Mouse (Mus musculus): ENCODE measurements around the gene Capn3. TPM values are rescaled to one million over a fixed set of nuclear protein-coding genes. Genes with fewer than 3 reads are reported as not detected.

Capn3 gene
- polyA plus RNA-seq, 2 experiments: 2.5 to 3.3 TPM

GRCm38 (mm10) chr2:120544732-120545131, 88.9 kb downstream of the Capn3 start:
- no peak for TF ChIP-seq CTCF (IDR thresholded peaks at IDR 0.05; ENCODE audit: low read depth)
- TF ChIP-seq EP300 (IDR thresholded peaks at IDR 0.05; ENCODE audit: low read depth): no peak
- Histone ChIP-seq H3K9ac (replicated peaks) (no peak overlapping the region), H3K9me3 (ENCODE audit: control insufficient read depth, low read length) (no peaks in the 10 kb centered on the region), H3K4me2 (ENCODE audit: low read depth) (no peak overlapping the region), H3K27me3 (ENCODE audit: control insufficient read depth, insufficient read depth, low read length) (no peaks in the 10 kb centered on the region), H3K4me3 (ENCODE audit: insufficient read depth in 1 of 2, low read depth in 2 of 2, low read length in 2 of 2) (no peak overlapping the region), H3K36me3 (replicated peaks; ENCODE audit: control insufficient read depth, insufficient read depth, low read depth) (no peaks in the 10 kb centered on the region; the same call in none of the 2 replicates), H3K27ac (no peak overlapping the region), H3K4me1 (replicated peaks; ENCODE audit: control insufficient read depth in 2 of 2, insufficient read depth in 2 of 2, low read length in 1 of 2) (no peaks in the 10 kb centered on the region)
- 32% methylated on average over 2 of the region's 2 CpGs for WGBS (ENCODE audit: insufficient replicate concordance)
- DNase-seq (ENCODE audit: low read depth in 3 of 3, low spot score in 3 of 3) (no peak), ATAC-seq (ENCODE audit: insufficient read depth) (no peak)

Other genes with a start within 250 kb of the Capn3 start
- gene Pla2g4e, start 210.7 kb upstream of the Capn3 start, polyA plus RNA-seq (2012; rRNA removed): not detected in 2 replicates
- gene Pla2g4e, start 210.7 kb upstream of the Capn3 start, polyA plus RNA-seq (2014; fragmentation: Nextera tagmentation; extraction: Ambion mirVana): not detected in 2 replicates
- not detected in 2 replicates for gene Pla2g4d, start 166.8 kb upstream of the Capn3 start, polyA plus RNA-seq (2012; rRNA removed)
- gene Pla2g4d, start 166.8 kb upstream of the Capn3 start, polyA plus RNA-seq (2014; fragmentation: Nextera tagmentation; extraction: Ambion mirVana): not detected in 2 replicates
- not detected in 2 replicates for gene Pla2g4f, start 141.9 kb upstream of the Capn3 start, polyA plus RNA-seq (2012; rRNA removed)
- gene Pla2g4f, start 141.9 kb upstream of the Capn3 start, polyA plus RNA-seq (2014; fragmentation: Nextera tagmentation; extraction: Ambion mirVana): not detected in 2 replicates
- gene Vps39, start 102.9 kb upstream of the Capn3 start, polyA plus RNA-seq (2012; rRNA removed): 5.9 and 6.6 TPM in 2 replicates
- 6.9 and 7.9 TPM in 2 replicates for gene Vps39, start 102.9 kb upstream of the Capn3 start, polyA plus RNA-seq (2014; fragmentation: Nextera tagmentation; extraction: Ambion mirVana)
- gene Ganc, start 52.1 kb upstream of the Capn3 start, polyA plus RNA-seq (2012; rRNA removed): 4.3 and 5.1 TPM in 2 replicates
- gene Ganc, start 52.1 kb upstream of the Capn3 start, polyA plus RNA-seq (2014; fragmentation: Nextera tagmentation; extraction: Ambion mirVana): 4.8 and 5.4 TPM in 2 replicates
- 3.4 and 5.7 TPM in 2 replicates for gene Tmem87a, start 51.9 kb upstream of the Capn3 start, polyA plus RNA-seq (2012; rRNA removed)
- gene Tmem87a, start 51.9 kb upstream of the Capn3 start, polyA plus RNA-seq (2014; fragmentation: Nextera tagmentation; extraction: Ambion mirVana): 3.7 and 5.4 TPM in 2 replicates
- 10.3 and 13.8 TPM in 2 replicates for gene Zfp106, start 107.8 kb downstream of the Capn3 start, polyA plus RNA-seq (2012; rRNA removed)
- gene Zfp106, start 107.8 kb downstream of the Capn3 start, polyA plus RNA-seq (2014; fragmentation: Nextera tagmentation; extraction: Ambion mirVana): 19.1 and 19.9 TPM in 2 replicates
- 10.7 and 15.6 TPM in 2 replicates for gene Snap23, start 111.7 kb downstream of the Capn3 start, polyA plus RNA-seq (2012; rRNA removed)
- gene Snap23, start 111.7 kb downstream of the Capn3 start, polyA plus RNA-seq (2014; fragmentation: Nextera tagmentation; extraction: Ambion mirVana): 23.5 and 23.9 TPM in 2 replicates
- gene Haus2, start 153.4 kb downstream of the Capn3 start, polyA plus RNA-seq (2012; rRNA removed): 5.8 and 7.4 TPM in 2 replicates
- gene Haus2, start 153.4 kb downstream of the Capn3 start, polyA plus RNA-seq (2014; fragmentation: Nextera tagmentation; extraction: Ambion mirVana): 11.4 and 11.6 TPM in 2 replicates
- gene Lrrc57, start 153.5 kb downstream of the Capn3 start, polyA plus RNA-seq (2012; rRNA removed): 5.9 and 7.5 TPM in 2 replicates
- 8.6 TPM in 2 replicates for gene Lrrc57, start 153.5 kb downstream of the Capn3 start, polyA plus RNA-seq (2014; fragmentation: Nextera tagmentation; extraction: Ambion mirVana)
- 1.1 and 1.5 TPM in 2 replicates for gene Stard9, start 173.1 kb downstream of the Capn3 start, polyA plus RNA-seq (2012; rRNA removed)
- 0.56 and 0.78 TPM in 2 replicates for gene Stard9, start 173.1 kb downstream of the Capn3 start, polyA plus RNA-seq (2014; fragmentation: Nextera tagmentation; extraction: Ambion mirVana)

Data from liver, embryonic 14.5 days (tissue).